Mouse (Mus musculus) liver, postnatal 0 days (tissue): ENCODE measurements around the gene Eif2ak3. TPM values are rescaled to one million over a fixed set of nuclear protein-coding genes. Genes with fewer than 3 reads are reported as not detected.
A peak's percentile ranks its signal among the peaks of the same experiment; 100 is the strongest.

Source experiments
- ATAC-seq: fragments of 200-750 bp; cut with Nextera tagmentation; 2 replicates; pipeline ENCODE4 v1.8.0; 2017; ENCODE audit warnings: mild to moderate bottlenecking, moderate library complexity
- DNase-seq: peaks from one replicate; pipeline ENCODE4 v3.0.0-alpha.2; 2016
- H3K27ac ChIP-seq: fragments of 300-500 bp; sonication (generic); 2 replicates; pipeline ENCODE4 v1.5.1; 2014; ENCODE audit warnings: antibody characterized with exemption, moderate library complexity, mild to moderate bottlenecking, low read depth
- H3K27me3 ChIP-seq: fragments of 300-500 bp; sonication (generic); 2 replicates; pipeline ENCODE4 v1.6.1; 2014; ENCODE audit warnings: low read length, control low read depth, mixed read lengths; ENCODE audit not compliant: insufficient read depth
- H3K36me3 ChIP-seq: fragments of 300-500 bp; sonication (generic); replicated peaks from 2 replicates; pipeline ENCODE4 v1.6.1; 2014; ENCODE audit warnings: mild to moderate bottlenecking, control low read depth, low read length, moderate library complexity, mixed read lengths; ENCODE audit not compliant: insufficient read depth
- H3K4me1 ChIP-seq: fragments of 300-500 bp; sonication (generic); 2 replicates; pipeline ENCODE4 v1.6.1; 2014; ENCODE audit warnings: antibody characterized with exemption, mild to moderate bottlenecking, control low read depth; ENCODE audit not compliant: insufficient read depth
- H3K4me2 ChIP-seq: fragments of 300-500 bp; sonication (generic); 2 replicates; pipeline ENCODE4 v1.6.1; 2014; ENCODE audit warnings: low read depth, mild to moderate bottlenecking, low read length, moderate library complexity, mixed read lengths
- H3K4me3 ChIP-seq: fragments of 300-500 bp; sonication (generic); 2 replicates; pipeline ENCODE4 v1.5.1; 2014; ENCODE audit warnings: low read depth, low read length
- H3K9ac ChIP-seq: fragments of 300-500 bp; sonication (generic); replicated peaks from 2 replicates; pipeline ENCODE4 v1.6.1; 2014; ENCODE audit warnings: mild to moderate bottlenecking, moderate library complexity
- H3K9me3 ChIP-seq: fragments of 300-500 bp; sonication (generic); 2 replicates; pipeline ENCODE4 v1.6.1; 2016; ENCODE audit warnings: mild to moderate bottlenecking, control low read depth, low read length, mixed read lengths
- CTCF ChIP-seq: sonication (generic); IDR thresholded peaks from 2 replicates; pipeline ENCODE4 v1.5.1; 2016; ENCODE audit warnings: antibody characterized with exemption, low read depth
- EP300 ChIP-seq: IDR thresholded peaks from 2 replicates; pipeline ENCODE4 v1.6.1; 2016; ENCODE audit warnings: antibody characterized with exemption, low read depth, mild to moderate bottlenecking
- WGBS: fragments of 180-500 bp; shearing (Covaris S2); extraction: QIAGEN DNeasy Blood & Tissue Kit; methylation state at CpG from one replicate; pipeline ENCODE4 v1.1.7; 2014; ENCODE audit not compliant: insufficient replicate concordance; 5-methylcytosine and 5-hydroxymethylcytosine counted together
- polyA plus RNA-seq: library from polyadenylated mRNA; unstranded; fragments of >200 nt; fragmentation: Nextera tagmentation; extraction: Ambion mirVana; gene quantifications from 2 replicates; pipeline ENCODE4 v1.2.1, GENCODE M21; 2015

Gene Eif2ak3
- polyA plus RNA-seq, 1 experiment from 2014 or later, result 4.4 TPM

DNA sequence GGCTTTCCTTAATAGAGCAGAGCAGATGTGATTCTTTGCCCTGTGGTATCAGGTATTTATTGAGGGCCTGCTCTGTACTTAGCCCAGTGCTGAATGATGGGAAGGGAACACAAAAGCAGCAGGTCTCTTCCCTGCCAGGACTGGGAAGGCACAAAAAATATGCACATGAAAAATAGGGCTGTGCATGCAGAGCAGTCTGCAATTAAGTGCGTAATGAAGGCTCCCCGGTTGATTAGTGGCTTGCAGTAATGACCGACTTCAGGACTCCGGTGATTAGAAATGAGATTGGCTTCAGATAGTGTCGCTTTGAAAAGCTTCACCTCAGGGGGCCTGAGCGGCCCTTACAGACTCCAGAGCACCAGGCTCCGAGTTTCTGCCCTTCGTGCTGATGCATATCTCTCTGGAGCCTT, 55.3 kb downstream of the Eif2ak3 start:
- ATAC-seq, result no peak
- no peak overlapping the region for H3K27ac ChIP-seq
- no peaks in the 10 kb centered on the region for H3K9me3 ChIP-seq
- TF ChIP-seq EP300 (no peak), CTCF (no peak)
- no peaks in the 10 kb centered on the region for H3K4me1 ChIP-seq
- no peak overlapping the region for H3K4me3 ChIP-seq
- H3K27me3 ChIP-seq, result no peaks in the 10 kb centered on the region
- WGBS, result 82% methylated on average over 8 of the region's 8 CpGs
- no peak for DNase-seq
- H3K36me3 ChIP-seq, result peaks cover 68% of the 10 kb centered on the region
- H3K4me2 ChIP-seq, result no peak overlapping the region
- no peak overlapping the region for H3K9ac ChIP-seq

DNA sequence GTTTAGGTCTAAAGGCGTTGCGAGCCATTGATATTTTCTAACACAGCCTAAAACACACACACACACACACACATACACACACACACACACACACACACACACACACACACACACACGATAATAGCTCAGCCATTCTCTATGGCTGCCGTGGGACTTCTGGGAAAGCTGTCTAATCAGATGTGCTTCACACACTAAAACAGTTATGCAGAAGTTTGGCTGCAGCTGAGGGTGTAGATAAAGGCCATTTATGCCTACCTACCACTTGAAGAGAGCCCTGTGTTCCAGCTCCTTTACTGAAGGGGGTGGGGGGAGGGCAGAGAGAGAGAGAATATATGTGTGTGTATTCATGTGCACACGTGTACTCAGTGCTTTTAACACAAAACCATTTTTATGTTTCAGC, 59.4 kb downstream of the Eif2ak3 start:
- 65% methylated on average over 5 of the region's 5 CpGs for WGBS
- Histone ChIP-seq H3K9ac (no peak overlapping the region), H3K27me3 (no peaks in the 10 kb centered on the region), H3K4me3 (no peak overlapping the region), H3K36me3 (peaks cover 52% of the 10 kb centered on the region), H3K4me2 (no peak overlapping the region), H3K4me1 (no peaks in the 10 kb centered on the region), H3K27ac (no peak overlapping the region), H3K9me3 (no peaks in the 10 kb centered on the region)
- DNase-seq (no peak), ATAC-seq (peak; percentile 73)
- TF ChIP-seq CTCF, result no peak
- peak; percentile 19; the same call in 1 of the 2 replicates for TF ChIP-seq EP300

DNA sequence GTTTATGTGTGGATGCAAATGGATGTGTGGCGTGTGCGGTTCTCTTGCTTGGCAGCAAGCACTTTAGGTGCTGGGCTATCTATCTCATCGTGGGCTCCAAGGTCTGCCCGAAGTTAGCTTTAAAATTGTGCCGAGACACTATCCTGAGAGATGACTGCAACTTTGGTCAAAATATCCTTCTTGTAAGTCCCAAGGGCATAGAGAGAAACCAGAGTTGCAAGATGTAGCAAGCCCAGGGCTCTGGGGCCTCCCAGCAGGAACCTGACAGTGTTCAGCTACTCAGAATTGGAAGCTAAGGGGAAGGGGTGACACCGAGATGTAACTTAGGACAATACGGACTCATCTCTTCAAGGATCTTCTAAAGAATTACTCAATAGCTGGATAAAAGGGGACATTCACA, 65.3 kb downstream of the Eif2ak3 start:
- H3K4me2 ChIP-seq, result no peak overlapping the region
- WGBS, result 86% methylated on average over 7 of the region's 7 CpGs
- H3K4me1 ChIP-seq, result peaks cover 5% of the 10 kb centered on the region; the same call in 1 of the 2 replicates
- H3K9me3 ChIP-seq, result no peaks in the 10 kb centered on the region
- DNase-seq (no peak), ATAC-seq (no peak)
- H3K9ac ChIP-seq, result no peak overlapping the region
- H3K27me3 ChIP-seq, result peaks cover 19% of the 10 kb centered on the region
- TF ChIP-seq CTCF (no peak), EP300 (no peak)
- H3K36me3 ChIP-seq, result peaks cover 13% of the 10 kb centered on the region
- H3K4me3 ChIP-seq, result no peak overlapping the region
- H3K27ac ChIP-seq, result no peak overlapping the region

DNA sequence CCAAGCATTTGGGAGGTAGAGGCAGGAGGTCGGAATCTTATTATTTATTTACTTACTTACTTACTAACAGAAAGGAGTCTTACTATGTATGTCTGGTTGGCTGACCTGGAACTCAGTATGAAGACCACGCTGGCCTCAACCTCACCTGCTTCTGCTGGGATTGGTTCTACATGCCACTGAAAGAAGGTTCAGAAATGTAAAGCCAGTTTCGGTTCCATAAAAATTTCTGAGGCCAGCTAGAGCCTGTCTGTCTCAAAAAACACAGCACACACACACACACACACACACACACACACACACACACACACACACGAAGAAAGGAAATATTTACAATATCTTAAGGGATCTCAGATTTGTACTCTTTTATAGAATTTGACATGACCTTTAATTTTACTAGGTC, 66.0 kb downstream of the Eif2ak3 start:
- peaks cover 19% of the 10 kb centered on the region for H3K27me3 ChIP-seq
- no peak overlapping the region for H3K4me2 ChIP-seq
- ATAC-seq (no peak), DNase-seq (no peak)
- TF ChIP-seq CTCF (no peak), EP300 (no peak)
- H3K4me3 ChIP-seq, result no peak overlapping the region
- H3K9ac ChIP-seq, result no peak overlapping the region
- peaks cover 5% of the 10 kb centered on the region; the same call in 1 of the 2 replicates for H3K4me1 ChIP-seq
- peaks cover 10% of the 10 kb centered on the region for H3K36me3 ChIP-seq
- no peak overlapping the region for H3K27ac ChIP-seq
- WGBS, result 57% methylated on average over 4 of the region's 4 CpGs
- H3K9me3 ChIP-seq, result no peaks in the 10 kb centered on the region

DNA sequence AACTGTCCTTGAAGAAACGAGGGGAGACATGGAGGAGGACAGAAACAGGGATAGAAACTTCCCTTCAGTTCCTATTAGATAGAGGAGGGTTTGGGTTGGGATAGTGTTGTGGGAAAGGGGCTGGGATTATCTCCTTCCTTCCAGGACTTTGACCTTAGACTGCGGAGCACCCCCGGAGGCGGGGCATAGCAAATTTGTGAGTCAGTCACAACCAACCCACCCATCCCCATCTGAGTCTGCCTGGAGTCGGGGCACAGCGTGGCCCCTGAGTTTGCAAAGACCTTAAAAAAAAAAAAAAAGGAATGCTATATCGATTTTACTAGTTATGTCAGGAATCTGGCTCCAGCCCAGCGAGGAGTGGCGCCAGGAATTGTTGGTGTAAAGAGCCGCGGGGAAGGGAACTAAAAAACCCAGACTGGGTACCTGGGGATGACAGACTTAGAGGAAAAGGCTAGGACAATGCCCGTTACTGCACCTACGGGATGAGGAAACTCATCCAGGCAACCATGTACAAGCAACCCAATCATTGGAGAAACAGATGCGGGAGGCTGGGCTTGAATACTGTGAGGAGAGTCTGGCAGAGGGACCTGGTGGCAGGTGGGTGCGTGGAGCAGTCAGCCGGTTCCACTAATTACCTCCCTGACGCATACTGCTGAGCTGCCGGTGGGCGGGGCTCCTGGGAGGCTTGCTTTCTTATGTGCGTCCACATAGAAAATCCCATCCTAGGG, 67.5 kb downstream of the Eif2ak3 start:
- WGBS, result 12% methylated on average over 20 of the region's 20 CpGs
- no peak overlapping the region for H3K4me3 ChIP-seq

DNA sequence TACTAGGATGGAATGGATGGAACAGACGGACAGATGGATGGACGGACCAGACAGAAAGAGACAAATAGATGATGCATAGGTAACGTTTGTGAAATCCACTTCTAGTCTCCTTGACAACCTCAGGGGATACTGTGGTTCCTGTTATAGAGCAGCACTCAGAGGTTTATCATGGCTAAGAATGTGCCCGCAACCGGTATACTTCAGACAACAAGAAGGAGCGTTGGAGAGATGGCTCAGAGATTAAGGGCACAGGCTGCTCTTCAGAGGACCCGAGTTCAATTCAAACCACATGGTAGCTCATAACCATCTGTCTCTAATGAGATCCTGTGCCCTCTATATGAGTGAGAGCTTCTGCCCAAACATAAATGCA, 68.1 kb downstream of the Eif2ak3 start:
- DNase-seq, result no peak
- Histone ChIP-seq H3K9me3 (no peaks in the 10 kb centered on the region), H3K27ac (no peak overlapping the region), H3K4me3 (no peak overlapping the region), H3K4me1 (peaks cover 5% of the 10 kb centered on the region; the same call in 1 of the 2 replicates), H3K9ac (no peak overlapping the region), H3K4me2 (no peak overlapping the region), H3K27me3 (peaks cover 19% of the 10 kb centered on the region), H3K36me3 (no peaks in the 10 kb centered on the region)
- WGBS, result 59% methylated on average over 7 of the region's 7 CpGs
- no peak for ATAC-seq
- no peak for TF ChIP-seq CTCF
- no peak for TF ChIP-seq EP300

More for the DNA sequence above, 67.5 kb downstream of the Eif2ak3 start:
- H3K9ac ChIP-seq, result no peak overlapping the region
- ATAC-seq (no peak), DNase-seq (peak; percentile 46)
- no peak overlapping the region for H3K27ac ChIP-seq
- H3K36me3 ChIP-seq, result no peaks in the 10 kb centered on the region
- H3K27me3 ChIP-seq, result peaks cover 19% of the 10 kb centered on the region
- peaks cover 5% of the 10 kb centered on the region; the same call in 1 of the 2 replicates for H3K4me1 ChIP-seq
- peak overlapping the region; percentile 40 for H3K4me2 ChIP-seq
- H3K9me3 ChIP-seq, result no peaks in the 10 kb centered on the region
- TF ChIP-seq EP300 (no peak), CTCF (no peak)
